Mouse (Mus musculus) testis, adult 2 months (tissue): ENCODE data around the gene Hoxd3.
A peak's percentile ranks its signal among the peaks of the same experiment; 100 is the strongest.

Source experiments
- CTCF ChIP-seq: fragments of 200-500 bp; IDR thresholded peaks from 2 replicates; pipeline ENCODE4 v1.5.1; 2012; ENCODE audit warnings: low read depth, mild to moderate bottlenecking, inconsistent platforms, low read length, moderate library complexity; ENCODE audit not compliant: control insufficient read depth, insufficient read depth, insufficient replicate concordance
- POLR2A ChIP-seq: fragments of 200-500 bp; IDR thresholded peaks from 2 replicates; pipeline ENCODE4 v1.6.1; 2012; ENCODE audit warnings: low read depth, mild to moderate bottlenecking, inconsistent platforms, low read length, moderate library complexity; ENCODE audit not compliant: control insufficient read depth

GRCm38 (mm10) chr2:74694066-74694465 lies 17.7 kb upstream of the Hoxd3 start:
- TF ChIP-seq CTCF (peak; percentile 39; the same call in 1 of the 2 replicates), POLR2A (no peak)
